Mouse (Mus musculus) bone marrow macrophage, adult 2 months (primary cell): ENCODE measurements around the gene Zdbf2. TPM values are rescaled to one million over a fixed set of nuclear protein-coding genes. Genes with fewer than 3 reads are reported as not detected.
A peak's percentile ranks its signal among the peaks of the same experiment; 100 is the strongest.

ENCODE experiments used
- H3K27ac ChIP-seq: 2 replicates; pipeline ENCODE4 v1.5.1; 2012; ENCODE audit warnings: low read depth, low read length; ENCODE audit not compliant: insufficient read depth
- H3K4me1 ChIP-seq: 2 replicates; pipeline ENCODE4 v1.6.1; 2012; ENCODE audit warnings: low read length; ENCODE audit not compliant: control insufficient read depth, insufficient read depth
- H3K4me3 ChIP-seq: 2 replicates; pipeline ENCODE4 v1.5.1; 2012; ENCODE audit warnings: mild to moderate bottlenecking, low read length, moderate library complexity; ENCODE audit not compliant: insufficient read depth
- CTCF ChIP-seq: IDR thresholded peaks from 2 replicates; pipeline ENCODE4 v1.5.1; 2012; ENCODE audit warnings: low read depth, mild to moderate bottlenecking, low read length, moderate library complexity
- POLR2A ChIP-seq: IDR thresholded peaks from 2 replicates; pipeline ENCODE4 v1.6.1; 2012; ENCODE audit warnings: mild to moderate bottlenecking, low read depth, low read length, borderline replicate concordance
- polyA plus RNA-seq: library from polyadenylated mRNA; stranded (reverse); fragments of >200 nt; gene quantifications from 2 replicates; pipeline ENCODE4 v1.2.4, GENCODE M21; 2012; ENCODE audit not compliant: missing spikeins, insufficient read depth, insufficient read length

The Zdbf2 gene
- polyA plus RNA-seq, 1 experiment = not detected

DNA sequence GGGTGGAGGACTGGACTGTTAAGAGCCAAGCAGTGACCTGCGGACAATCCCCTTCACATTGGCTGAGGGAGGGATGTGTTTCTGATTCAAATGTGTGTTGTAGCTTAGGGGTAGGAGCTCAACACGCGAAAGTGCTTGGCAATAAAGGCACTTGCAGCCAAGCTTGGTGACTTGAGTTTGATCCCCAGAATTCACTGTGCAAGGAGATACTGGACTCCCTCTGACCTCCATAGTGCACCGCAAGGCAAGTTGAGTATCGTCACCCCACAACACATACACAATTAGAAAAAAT, 12.4 kb upstream of the Zdbf2 start:
- Histone ChIP-seq H3K4me3 (no peak overlapping the region), H3K4me1 (no peaks in the 10 kb centered on the region), H3K27ac (no peak overlapping the region)
- TF ChIP-seq POLR2A = no peak
- TF ChIP-seq CTCF = no peak

GRCm38 (mm10) chr1:63261041-63261590, 11.9 kb upstream of the Zdbf2 start:
- TF ChIP-seq CTCF = no peak
- no peak for TF ChIP-seq POLR2A
- no peak overlapping the region for H3K4me3 ChIP-seq
- no peaks in the 10 kb centered on the region for H3K4me1 ChIP-seq
- no peak overlapping the region for H3K27ac ChIP-seq

- TF ChIP-seq CTCF (no peak), POLR2A (no peak)
- H3K4me3 ChIP-seq = no peak overlapping the region
- no peak overlapping the region for H3K27ac ChIP-seq
- H3K4me1 ChIP-seq = no peaks in the 10 kb centered on the region
Measured at GRCm38 (mm10) chr1:63263671-63264070, 9.4 kb upstream of the Zdbf2 start.

DNA sequence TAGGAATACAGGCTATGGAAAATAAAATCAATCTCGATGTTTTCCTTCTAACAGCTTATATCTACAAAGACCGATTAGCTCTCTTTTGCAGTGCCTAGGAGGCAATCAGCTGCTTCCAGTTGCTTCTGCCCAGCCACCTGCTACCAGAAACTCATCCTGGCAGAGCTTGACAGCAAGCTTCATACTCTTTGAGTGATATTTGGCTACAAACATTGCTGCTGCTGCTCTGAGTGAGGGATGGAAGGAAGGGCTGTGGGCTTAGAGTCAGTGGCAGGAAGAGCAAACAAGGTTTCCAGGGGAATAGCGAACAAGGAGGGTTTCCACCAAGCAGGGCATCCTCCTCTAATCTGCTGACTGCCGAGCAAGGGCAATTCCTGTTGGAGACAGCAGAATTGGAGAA, 7.6 kb upstream of the Zdbf2 start:
- TF ChIP-seq CTCF (no peak), POLR2A (no peak)
- Histone ChIP-seq H3K27ac (no peak overlapping the region), H3K4me3 (no peak overlapping the region), H3K4me1 (no peaks in the 10 kb centered on the region)

- no peak for TF ChIP-seq POLR2A
- no peak for TF ChIP-seq CTCF
- H3K4me1 ChIP-seq = no peaks in the 10 kb centered on the region
- H3K27ac ChIP-seq = no peak overlapping the region
- H3K4me3 ChIP-seq = no peak overlapping the region
Measured at GRCm38 (mm10) chr1:63266121-63266520, 6.9 kb upstream of the Zdbf2 start.

DNA sequence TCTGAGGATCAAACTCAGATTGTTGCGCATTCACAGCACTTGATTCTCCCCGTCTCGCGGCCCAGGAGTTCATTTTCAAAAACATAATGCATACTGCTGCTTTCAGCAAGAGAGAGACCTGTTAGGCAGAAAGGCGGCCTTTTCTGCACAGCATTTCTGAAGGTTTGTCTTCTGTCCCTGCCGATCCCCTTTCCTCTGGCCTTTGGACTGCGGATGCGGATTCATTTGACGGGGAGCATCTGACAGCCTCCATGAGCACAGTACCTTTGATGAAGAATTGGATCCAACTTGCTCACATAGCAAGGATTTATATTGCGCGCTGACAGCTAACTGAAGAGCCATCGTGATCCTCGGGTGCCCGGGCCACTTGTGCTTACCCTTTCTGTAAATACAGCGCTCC, 6.3 kb upstream of the Zdbf2 start:
- TF ChIP-seq CTCF (no peak), POLR2A (no peak)
- no peak overlapping the region for H3K27ac ChIP-seq
- H3K4me1 ChIP-seq = no peaks in the 10 kb centered on the region
- no peak overlapping the region for H3K4me3 ChIP-seq

DNA sequence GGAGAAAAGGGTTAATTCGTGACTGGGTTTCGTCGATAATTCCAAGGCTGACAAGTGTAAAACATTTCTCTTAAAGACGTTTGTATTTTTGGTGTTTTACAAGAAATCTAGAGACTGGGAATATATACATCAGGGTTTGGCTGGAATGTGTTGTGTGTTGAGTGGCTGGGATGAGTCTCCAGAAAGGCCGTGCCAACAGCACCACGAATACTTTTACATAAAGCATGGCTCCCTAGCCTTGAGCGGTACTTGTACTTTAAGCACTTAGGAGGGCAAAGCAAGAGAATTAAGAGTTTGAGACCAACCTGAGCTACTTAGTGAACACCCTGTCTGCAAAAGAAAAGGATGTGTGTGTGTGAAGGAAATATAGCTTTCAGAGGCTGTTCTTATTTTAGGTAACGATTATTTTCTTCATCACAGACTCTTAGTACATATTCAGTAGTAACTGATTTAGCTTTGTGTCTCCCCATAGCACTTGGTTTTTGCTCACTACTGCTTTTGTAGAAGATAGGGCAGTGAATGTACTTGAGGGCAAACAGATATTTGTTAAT, 865 bp upstream of the Zdbf2 start:
- H3K27ac ChIP-seq = no peak overlapping the region
- no peak for TF ChIP-seq CTCF
- no peak for TF ChIP-seq POLR2A
- no peak overlapping the region for H3K4me3 ChIP-seq
- no peaks in the 10 kb centered on the region for H3K4me1 ChIP-seq

DNA sequence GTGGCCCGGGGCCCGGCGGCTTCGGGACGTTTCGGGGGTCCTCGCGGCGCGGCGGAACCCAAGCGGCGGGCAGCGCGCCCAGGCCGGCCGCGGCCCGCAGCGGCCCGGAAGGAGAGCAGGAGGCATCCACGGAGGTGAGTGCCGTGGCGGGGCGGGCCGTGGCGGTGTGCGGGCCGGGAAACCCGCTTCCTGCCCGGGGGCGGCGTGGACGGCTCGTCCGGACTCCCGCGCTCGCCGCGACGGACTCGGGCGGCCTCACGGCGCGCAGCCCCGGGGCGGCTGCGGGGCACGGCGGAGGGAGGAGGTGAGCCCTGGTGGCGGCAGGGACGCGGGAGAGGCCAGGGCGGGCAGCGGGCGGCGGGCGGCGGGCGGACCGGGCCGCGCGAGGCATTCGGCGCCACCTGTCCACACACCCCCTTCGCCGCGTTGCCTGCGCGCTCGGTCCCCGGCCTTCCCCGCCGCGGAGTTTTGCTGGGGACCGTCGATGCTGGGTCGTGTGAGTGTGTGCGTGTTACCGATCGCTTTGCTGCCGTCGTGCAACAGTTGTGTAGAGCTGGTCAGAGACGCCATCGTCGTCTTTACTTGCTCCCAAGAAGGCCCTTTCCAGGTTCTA, 380 bp downstream of the Zdbf2 start:
- Histone ChIP-seq H3K4me1 (no peaks in the 10 kb centered on the region), H3K27ac (no peak overlapping the region), H3K4me3 (peak overlapping the region; percentile 8; the same call in 1 of the 2 replicates)
- no peak for TF ChIP-seq CTCF
- no peak for TF ChIP-seq POLR2A

GRCm38 (mm10) chr1:63274046-63274730, 1.1 kb downstream of the Zdbf2 start:
- TF ChIP-seq POLR2A (no peak), CTCF (no peak)
- Histone ChIP-seq H3K4me1 (no peaks in the 10 kb centered on the region), H3K4me3 (no peak overlapping the region), H3K27ac (no peak overlapping the region)

- Histone ChIP-seq H3K4me1 (no peaks in the 10 kb centered on the region), H3K27ac (no peak overlapping the region), H3K4me3 (no peak overlapping the region)
- TF ChIP-seq CTCF = no peak
- no peak for TF ChIP-seq POLR2A
Measured at GRCm38 (mm10) chr1:63278106-63278505, 5.0 kb downstream of the Zdbf2 start.
